Mouse (Mus musculus): Measurements from ENCODE around the gene Ltbp4. TPM values are rescaled to one million over a fixed set of nuclear protein-coding genes. Genes with fewer than 3 reads are reported as not detected.

Gene Ltbp4
- total RNA-seq, 1 experiment, result 65.8 TPM

DNA sequence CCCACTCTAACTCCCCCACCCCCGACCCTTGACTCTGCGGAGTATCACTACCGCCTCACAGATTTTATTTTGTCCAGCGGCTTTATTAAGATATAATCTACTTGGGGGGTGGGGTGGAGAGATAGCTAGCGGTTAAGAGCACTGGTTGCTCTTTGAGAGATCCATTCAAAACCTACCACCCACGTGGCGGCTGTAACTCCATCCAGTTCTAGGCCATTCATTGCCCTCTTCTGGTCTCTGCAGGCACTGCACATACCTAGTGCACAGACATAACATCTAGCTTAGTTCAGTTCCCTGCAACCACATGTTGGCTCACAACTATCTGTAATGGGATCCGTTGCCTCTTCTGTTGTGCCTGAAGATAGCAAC, 51.8 kb downstream of the Ltbp4 start:
- H3K4me3 ChIP-seq (ENCODE audit: insufficient read depth in 1 of 2, low read depth in 1 of 2, low read length in 2 of 2, poor library complexity in 1 of 2, severe bottlenecking in 1 of 2), result peak overlapping the region; percentile 54 to 72
- no peaks in the 10 kb centered on the region for H3K9me3 ChIP-seq (ENCODE audit: control insufficient read depth, insufficient read depth, low read depth, low read length)
- H3K27ac ChIP-seq (ENCODE audit: insufficient read depth, low read depth, low read length, poor library complexity, severe bottlenecking), result peak overlapping the region; percentile 88
- H3K36me3 ChIP-seq (ENCODE audit: control insufficient read depth, insufficient read depth, low read length, poor library complexity, severe bottlenecking), result peaks cover under 1% of the 10 kb centered on the region; the same call in 1 of the 2 replicates
- peaks cover 2 to 7% of the 10 kb centered on the region in 2 experiments; a peak in 1 of 4 replicates for H3K4me1 ChIP-seq (ENCODE audit: control insufficient read depth in 2 of 2, insufficient read depth in 2 of 2, low read length in 2 of 2, poor library complexity in 1 of 2)
- H3K9ac ChIP-seq (ENCODE audit: insufficient read depth, low read depth, low read length, poor library complexity, severe bottlenecking), result peak overlapping the region; percentile 72
- no peak for TF ChIP-seq HCFC1 (IDR thresholded peaks at IDR 0.05; ENCODE audit: borderline replicate concordance, insufficient read depth, low read length)
- peak; percentile 60; the same call in 1 of the 2 replicates for TF ChIP-seq ZC3H11A (IDR thresholded peaks at IDR 0.05; ENCODE audit: borderline replicate concordance, low read depth, low read length)
- no peak for TF ChIP-seq MAFK (IDR thresholded peaks at IDR 0.05; ENCODE audit: insufficient read depth, low read depth, low read length)
- in situ Hi-C loops (cut with MboI; ENCODE audit: low sequenced_read_pairs in 2 of 2, unreplicated experiment in 2 of 2), result loop anchor here in 1 of 2 experiments (25.0 kb wide), 1 partner anchor 402 kb away; the partner anchor contains the start of gene Zfp607b
- peak; percentile 86 for DNase-seq (ENCODE audit: low read depth, low spot score)

DNA sequence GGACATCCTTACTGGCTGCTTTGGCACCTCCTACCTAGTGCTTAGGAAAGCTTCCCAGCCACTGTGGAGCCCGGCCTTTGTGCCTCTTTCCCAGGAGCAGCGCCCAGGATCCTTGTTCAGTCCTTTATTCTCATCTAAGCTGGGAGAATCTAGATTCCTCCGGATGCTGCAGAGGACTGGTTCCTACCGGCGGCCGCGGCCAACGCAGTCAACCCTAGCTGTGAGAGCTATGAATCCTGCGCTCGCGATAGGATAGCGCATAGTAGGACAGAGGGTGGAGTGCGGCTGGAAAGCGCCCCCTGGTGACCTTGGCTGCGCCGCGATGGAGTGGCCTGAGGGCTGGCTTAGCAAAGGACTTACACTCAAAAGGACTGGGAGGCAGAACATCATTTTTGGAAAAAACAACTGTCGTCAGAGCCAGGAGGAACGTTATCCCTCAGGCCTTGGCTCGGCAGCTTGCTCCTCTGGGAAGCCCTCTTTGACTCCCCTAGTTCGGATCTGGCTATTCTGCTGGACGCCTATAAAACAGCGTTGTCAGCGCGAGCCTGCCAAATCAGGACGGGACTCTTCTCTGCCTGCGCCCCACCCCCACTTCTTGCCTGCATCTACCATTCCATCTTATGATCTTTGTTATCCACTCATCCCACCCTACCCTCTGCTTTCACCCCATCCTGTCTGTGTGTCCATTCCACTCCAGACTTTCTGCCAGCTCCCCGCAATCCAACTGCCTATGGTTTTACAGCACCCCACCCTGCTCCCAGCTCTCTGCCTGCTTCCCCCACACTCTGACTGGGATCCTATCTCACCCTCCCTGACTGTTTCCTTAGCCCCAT, 52.4 kb downstream of the Ltbp4 start:
- Histone ChIP-seq H3K9me3 (ENCODE audit: control insufficient read depth, insufficient read depth, low read depth, low read length) (no peaks in the 10 kb centered on the region), H3K27ac (ENCODE audit: insufficient read depth, low read depth, low read length, poor library complexity, severe bottlenecking) (peak overlapping the region; percentile 88), H3K9ac (ENCODE audit: insufficient read depth, low read depth, low read length, poor library complexity, severe bottlenecking) (peak overlapping the region; percentile 74), H3K4me1 (ENCODE audit: control insufficient read depth in 2 of 2, insufficient read depth in 2 of 2, low read length in 2 of 2, poor library complexity in 1 of 2) (peaks cover 2 to 7% of the 10 kb centered on the region in 2 experiments; a peak in 1 of 4 replicates), H3K36me3 (ENCODE audit: control insufficient read depth, insufficient read depth, low read length, poor library complexity, severe bottlenecking) (peaks cover 4% of the 10 kb centered on the region; the same call in 1 of the 2 replicates), H3K4me3 (ENCODE audit: insufficient read depth in 1 of 2, low read depth in 1 of 2, low read length in 2 of 2, poor library complexity in 1 of 2, severe bottlenecking in 1 of 2) (peak overlapping the region; percentile 54 to 72)
- DNase-seq (ENCODE audit: low read depth, low spot score), result peak; percentile 90
- TF ChIP-seq CHD2 (IDR thresholded peaks at IDR 0.05; ENCODE audit: low read depth, low read length) (peak; percentile 92), ZNF384 (IDR thresholded peaks at IDR 0.05; ENCODE audit: low read depth, low read length) (no peak), MAFK (IDR thresholded peaks at IDR 0.05; ENCODE audit: insufficient read depth, low read depth, low read length) (0 out of 2 replicates have a peak, but pooled peaks have one; percentile 45)
- in situ Hi-C loops (cut with MboI; ENCODE audit: low sequenced_read_pairs in 2 of 2, unreplicated experiment in 2 of 2), result loop anchor here in 1 of 2 experiments (25.0 kb wide), 1 partner anchor 402 kb away; the partner anchor contains the start of gene Zfp607b

DNA sequence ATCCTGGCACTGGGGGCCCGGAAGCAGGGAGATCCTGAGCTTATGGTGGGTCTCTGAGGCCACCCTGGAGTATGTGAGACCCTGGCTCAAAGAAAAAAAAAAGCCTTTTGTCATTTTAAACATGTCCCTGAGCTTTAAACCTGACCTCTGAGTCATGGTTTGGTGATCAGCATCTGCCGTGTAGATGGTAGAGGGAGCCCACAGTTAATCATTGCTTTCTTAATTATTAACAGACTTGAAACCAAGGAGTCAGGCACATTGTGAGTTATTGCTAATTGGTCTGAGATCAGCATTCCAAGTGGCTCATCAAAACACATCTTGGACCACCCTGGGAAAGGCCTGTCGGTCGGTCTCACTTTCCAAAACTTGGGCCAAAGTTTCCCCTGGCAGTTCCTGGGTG, 55.3 kb downstream of the Ltbp4 start:
- Histone ChIP-seq H3K9ac (ENCODE audit: insufficient read depth, low read depth, low read length, poor library complexity, severe bottlenecking) (no peak overlapping the region), H3K36me3 (ENCODE audit: control insufficient read depth, insufficient read depth, low read length, poor library complexity, severe bottlenecking) (peaks cover 19% of the 10 kb centered on the region; the same call in 1 of the 2 replicates), H3K9me3 (ENCODE audit: control insufficient read depth, insufficient read depth, low read depth, low read length) (no peaks in the 10 kb centered on the region), H3K27ac (ENCODE audit: insufficient read depth, low read depth, low read length, poor library complexity, severe bottlenecking) (no peak overlapping the region), H3K4me1 (ENCODE audit: control insufficient read depth in 2 of 2, insufficient read depth in 2 of 2, low read length in 2 of 2, poor library complexity in 1 of 2) (peaks cover 2 to 7% of the 10 kb centered on the region in 2 experiments; a peak in 1 of 4 replicates), H3K4me3 (ENCODE audit: insufficient read depth in 1 of 2, low read depth in 1 of 2, low read length in 2 of 2, poor library complexity in 1 of 2, severe bottlenecking in 1 of 2) (no peak overlapping the region)
- no peak for DNase-seq (ENCODE audit: low read depth, low spot score)
- in situ Hi-C loops (cut with MboI; ENCODE audit: low sequenced_read_pairs in 2 of 2, unreplicated experiment in 2 of 2), result loop anchor here in 1 of 2 experiments (25.0 kb wide), 1 partner anchor 405 kb away; the partner anchor contains the start of gene Zfp607b
- TF ChIP-seq CHD2 (IDR thresholded peaks at IDR 0.05; ENCODE audit: low read depth, low read length), result no peak
- TF ChIP-seq ZNF384 (IDR thresholded peaks at IDR 0.05; ENCODE audit: low read depth, low read length), result peak; percentile 44; the same call in 1 of the 2 replicates

DNA sequence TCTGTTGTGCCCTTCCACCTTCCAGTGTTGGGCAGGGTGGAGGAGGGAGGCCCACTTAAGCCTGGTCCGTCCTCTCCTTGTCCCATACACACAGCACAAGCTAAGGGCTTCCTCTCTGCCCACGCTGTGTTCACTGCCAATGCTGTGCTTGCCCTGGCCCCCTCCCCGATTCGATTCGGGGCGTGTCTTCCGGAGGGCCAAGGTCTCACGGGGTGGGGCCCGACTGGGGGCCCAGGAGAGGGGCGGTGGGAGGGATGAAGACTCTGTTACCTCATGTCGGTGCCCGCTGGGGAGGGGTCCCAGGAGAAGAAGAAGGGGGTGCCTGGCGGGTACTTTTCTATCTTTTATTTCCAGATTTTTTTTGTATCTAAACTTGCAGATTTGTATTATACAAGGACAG, 55.8 kb downstream of the Ltbp4 start:
- Histone ChIP-seq H3K27ac (ENCODE audit: insufficient read depth, low read depth, low read length, poor library complexity, severe bottlenecking) (no peak overlapping the region), H3K9me3 (ENCODE audit: control insufficient read depth, insufficient read depth, low read depth, low read length) (no peaks in the 10 kb centered on the region), H3K36me3 (ENCODE audit: control insufficient read depth, insufficient read depth, low read length, poor library complexity, severe bottlenecking) (peaks cover 23% of the 10 kb centered on the region; the same call in 1 of the 2 replicates), H3K4me3 (ENCODE audit: insufficient read depth in 1 of 2, low read depth in 1 of 2, low read length in 2 of 2, poor library complexity in 1 of 2, severe bottlenecking in 1 of 2) (peak overlapping the region in 1 of 2 experiments; percentile 5; a peak in 1 of 4 replicates), H3K4me1 (ENCODE audit: control insufficient read depth in 2 of 2, insufficient read depth in 2 of 2, low read length in 2 of 2, poor library complexity in 1 of 2) (peaks cover 2 to 8% of the 10 kb centered on the region in 2 experiments; a peak in 2 of 4 replicates), H3K9ac (ENCODE audit: insufficient read depth, low read depth, low read length, poor library complexity, severe bottlenecking) (no peak overlapping the region)
- in situ Hi-C loops (cut with MboI; ENCODE audit: low sequenced_read_pairs in 2 of 2, unreplicated experiment in 2 of 2), result loop anchor here in 1 of 2 experiments (25.0 kb wide), 1 partner anchor 406 kb away; the partner anchor contains the start of gene Zfp607b
- TF ChIP-seq HCFC1 (IDR thresholded peaks at IDR 0.05; ENCODE audit: borderline replicate concordance, insufficient read depth, low read length) (no peak), ZNF384 (IDR thresholded peaks at IDR 0.05; ENCODE audit: low read depth, low read length) (no peak), MAFK (IDR thresholded peaks at IDR 0.05; ENCODE audit: insufficient read depth, low read depth, low read length) (no peak), ZC3H11A (IDR thresholded peaks at IDR 0.05; ENCODE audit: borderline replicate concordance, low read depth, low read length) (no peak), CHD2 (IDR thresholded peaks at IDR 0.05; ENCODE audit: low read depth, low read length) (no peak)
- DNase-seq (ENCODE audit: low read depth, low spot score), result no peak

Measured in ES-E14 (cell line).